Mouse (Mus musculus): ENCODE results near the gene Ephb6. TPM values are rescaled to one million over a fixed set of nuclear protein-coding genes. Genes with fewer than 3 reads are reported as not detected.

Gene Ephb6
- polyA plus RNA-seq, 1 experiment: 29.5 TPM

- DNase-seq (ENCODE audit: low read depth): no peak
Observed at GRCm38 (mm10) chr6:41622661-41623060, 17.4 kb downstream of the Ephb6 start.

- no peak for DNase-seq (ENCODE audit: low read depth)
Observed at GRCm38 (mm10) chr6:41628180-41628579, 22.9 kb downstream of the Ephb6 start.

GRCm38 (mm10) chr6:41630791-41631190 lies 25.5 kb downstream of the Ephb6 start:
- DNase-seq (ENCODE audit: low read depth): no peak

- no peak for DNase-seq (ENCODE audit: low read depth)
Observed at GRCm38 (mm10) chr6:41631549-41631948, 26.3 kb downstream of the Ephb6 start.

GRCm38 (mm10) chr6:41635211-41635610 lies 29.9 kb downstream of the Ephb6 start:
- no peak for DNase-seq (ENCODE audit: low read depth)

GRCm38 (mm10) chr6:41636178-41636577 lies 30.9 kb downstream of the Ephb6 start, which contains the start of gene Trpv6:
TSS of gene Trpv6 (minus strand) at chr6:41636405.
- no peak for DNase-seq (ENCODE audit: low read depth)

GRCm38 (mm10) chr6:41637393-41637792 lies 32.1 kb downstream of the Ephb6 start:
- no peak for DNase-seq (ENCODE audit: low read depth)

GRCm38 (mm10) chr6:41637927-41638506 lies 32.7 kb downstream of the Ephb6 start:
- DNase-seq (ENCODE audit: low read depth): no peak

- DNase-seq (ENCODE audit: low read depth): no peak
Observed at GRCm38 (mm10) chr6:41640449-41640848, 35.2 kb downstream of the Ephb6 start.

- DNase-seq (ENCODE audit: low read depth): no peak
Observed at GRCm38 (mm10) chr6:41641173-41641866, 36.0 kb downstream of the Ephb6 start.

- DNase-seq (ENCODE audit: low read depth): no peak
Observed at GRCm38 (mm10) chr6:41642765-41643164, 37.5 kb downstream of the Ephb6 start.

GRCm38 (mm10) chr6:41643227-41643626 lies 37.9 kb downstream of the Ephb6 start:
- DNase-seq (ENCODE audit: low read depth): no peak

- DNase-seq (ENCODE audit: low read depth): peak; percentile 61
Observed at GRCm38 (mm10) chr6:41646220-41646619, 40.9 kb downstream of the Ephb6 start.

- DNase-seq (ENCODE audit: low read depth): peak; percentile 67
Observed at GRCm38 (mm10) chr6:41646672-41647071, 41.4 kb downstream of the Ephb6 start.

- DNase-seq (ENCODE audit: low read depth): no peak
Observed at GRCm38 (mm10) chr6:41653173-41653572, 47.9 kb downstream of the Ephb6 start.

GRCm38 (mm10) chr6:41654648-41655047 lies 49.4 kb downstream of the Ephb6 start:
- DNase-seq (ENCODE audit: low read depth): no peak

- no peak for DNase-seq (ENCODE audit: low read depth)
Observed at GRCm38 (mm10) chr6:41658487-41658886, 53.2 kb downstream of the Ephb6 start.

GRCm38 (mm10) chr6:41662320-41662719 lies 57.0 kb downstream of the Ephb6 start:
- DNase-seq (ENCODE audit: low read depth): no peak

Other genes starting within 250 kb of the Ephb6 start
- 0.19 TPM in 1 of 2 replicates, not detected in the other for gene Prss3, start 227.8 kb upstream of the Ephb6 start, polyA plus RNA-seq (2012; rRNA removed)
- gene Gm5771, start 213.1 kb upstream of the Ephb6 start, polyA plus RNA-seq (2012; rRNA removed): not detected in 2 replicates
- gene Gm10334, start 159.3 kb upstream of the Ephb6 start, polyA plus RNA-seq (2012; rRNA removed): not detected in 2 replicates
- not detected in 2 replicates for gene Prss1, start 146.6 kb upstream of the Ephb6 start, polyA plus RNA-seq (2012; rRNA removed)
- gene Prss2, start 83.7 kb upstream of the Ephb6 start, polyA plus RNA-seq (2012; rRNA removed): 1.1 and 10.5 TPM in 2 replicates
- gene Trpv6, start 30.9 kb downstream of the Ephb6 start, polyA plus RNA-seq (2012; rRNA removed): 33.6 and 45.4 TPM in 2 replicates
- 0.20 TPM in 1 of 2 replicates, not detected in the other for gene Trpv5, start 75.3 kb downstream of the Ephb6 start, polyA plus RNA-seq (2012; rRNA removed)
- gene Llcfc1, start 78.9 kb downstream of the Ephb6 start, polyA plus RNA-seq (2012; rRNA removed): 2.7 and 2.8 TPM in 2 replicates
- gene Kel, start 98.9 kb downstream of the Ephb6 start, polyA plus RNA-seq (2012; rRNA removed): 0.22 TPM in 1 of 2 replicates, not detected in the other
- 0.12 TPM in 1 of 2 replicates, not detected in the other for gene Olfr459, start 169.7 kb downstream of the Ephb6 start, polyA plus RNA-seq (2012; rRNA removed)
- gene Pip, start 242.1 kb downstream of the Ephb6 start, polyA plus RNA-seq (2012; rRNA removed): not detected in 2 replicates
- not detected in 2 replicates for gene Sval2, start 247.5 kb downstream of the Ephb6 start, polyA plus RNA-seq (2012; rRNA removed)